Mouse (Mus musculus): ENCODE measurements at regions not wholly inside any gene's neighbourhood (a gene's known extent, or its start where the extent isn't known, plus 50 kb on each side); places are given as distances from the start of the nearest gene placed in this dataset.
A peak's percentile ranks its signal among the peaks of the same experiment; 100 is the strongest.
"Not testable (repeated sequence)": the region's sequence is repeated elsewhere in the genome, so short reads cannot be mapped to it uniquely, and the experiment has no call there.

GRCm38 (mm10) chr10:53462449-53463308 lies 82.9 kb upstream of the Cep85l start:
- WGBS = 46% methylated on average over 15 of the region's 15 CpGs
- TF ChIP-seq CTCF (IDR thresholded peaks at IDR 0.05; ENCODE audit: insufficient read depth, low read length) (no peak), POLR2A (IDR thresholded peaks at IDR 0.05; ENCODE audit: borderline replicate concordance, extremely low read depth, low read depth, low read length) (peak; percentile 47; the same call in 1 of the 2 replicates)
- peaks cover 27% of the 10 kb centered on the region for H3K4me1 ChIP-seq (ENCODE audit: control insufficient read depth, insufficient read depth, low read length)
- no peak overlapping the region for H3K4me3 ChIP-seq (replicated peaks; ENCODE audit: extremely low read depth, low read depth, low read length)
- no peak for DNase-seq

GRCm38 (mm10) chr10:53461070-53461781 lies 81.5 kb upstream of the Cep85l start:
- DNase-seq = no peak
- WGBS = 26% methylated on average over 7 of the region's 7 CpGs
- peaks cover 15% of the 10 kb centered on the region for H3K4me1 ChIP-seq (ENCODE audit: control insufficient read depth, insufficient read depth, low read length)
- TF ChIP-seq POLR2A (IDR thresholded peaks at IDR 0.05; ENCODE audit: borderline replicate concordance, extremely low read depth, low read depth, low read length) (no peak), CTCF (IDR thresholded peaks at IDR 0.05; ENCODE audit: insufficient read depth, low read length) (0 out of 2 replicates have a peak, but pooled peaks have one; percentile 5)
- H3K4me3 ChIP-seq (replicated peaks; ENCODE audit: extremely low read depth, low read depth, low read length) = no peak overlapping the region

GRCm38 (mm10) chr10:53459706-53460105 lies 80.0 kb upstream of the Cep85l start:
- not testable (repeated sequence) for H3K4me3 ChIP-seq (replicated peaks; ENCODE audit: extremely low read depth, low read depth, low read length); DNase-seq
- peaks cover 15% of the 10 kb centered on the region for H3K4me1 ChIP-seq (ENCODE audit: control insufficient read depth, insufficient read depth, low read length)
- WGBS = 41% methylated on average over 1 of the region's 1 CpGs

DNA sequence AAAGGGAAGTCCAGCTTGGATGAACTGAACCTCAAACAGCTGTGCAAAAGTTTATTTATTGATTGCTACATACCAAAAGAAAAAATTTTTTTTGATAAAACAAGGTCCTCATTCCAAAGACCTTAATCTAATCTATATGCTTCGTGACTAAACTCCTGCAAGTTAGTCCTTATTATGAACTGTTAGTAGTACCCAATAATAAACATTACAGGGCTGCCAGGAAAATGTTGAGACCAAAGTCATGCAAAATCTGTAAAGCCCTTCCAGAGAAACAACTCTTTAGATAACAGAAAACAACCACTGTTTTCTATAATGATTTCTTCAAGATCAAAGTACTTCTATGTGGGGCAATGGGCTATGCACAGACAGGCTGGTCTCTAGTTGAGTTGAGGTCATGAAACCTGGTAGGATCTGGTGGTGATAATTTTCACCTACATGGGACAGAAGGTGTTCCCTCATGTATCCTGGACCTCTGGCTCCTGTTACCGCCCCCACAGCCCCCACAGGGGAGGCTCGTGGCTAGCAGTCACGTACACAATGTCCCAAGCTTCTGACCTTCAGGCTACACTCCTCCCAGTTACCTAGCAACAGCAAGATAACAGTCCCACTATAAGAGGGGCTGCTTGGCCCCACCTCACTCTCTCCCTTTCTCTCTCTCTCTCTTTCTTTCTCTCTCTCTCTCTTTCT lies 76.4 kb upstream of the Cep85l start:
- no peak for DNase-seq
- 62% methylated on average over 4 of the region's 4 CpGs for WGBS
- H3K4me1 ChIP-seq (ENCODE audit: control insufficient read depth, insufficient read depth, low read length) = no peaks in the 10 kb centered on the region; the same call in none of the 2 replicates
- no peak overlapping the region for H3K4me3 ChIP-seq (replicated peaks; ENCODE audit: extremely low read depth, low read depth, low read length)
- TF ChIP-seq CTCF (IDR thresholded peaks at IDR 0.05; ENCODE audit: insufficient read depth, low read length) (no peak), POLR2A (IDR thresholded peaks at IDR 0.05; ENCODE audit: borderline replicate concordance, extremely low read depth, low read depth, low read length) (no peak)

DNA sequence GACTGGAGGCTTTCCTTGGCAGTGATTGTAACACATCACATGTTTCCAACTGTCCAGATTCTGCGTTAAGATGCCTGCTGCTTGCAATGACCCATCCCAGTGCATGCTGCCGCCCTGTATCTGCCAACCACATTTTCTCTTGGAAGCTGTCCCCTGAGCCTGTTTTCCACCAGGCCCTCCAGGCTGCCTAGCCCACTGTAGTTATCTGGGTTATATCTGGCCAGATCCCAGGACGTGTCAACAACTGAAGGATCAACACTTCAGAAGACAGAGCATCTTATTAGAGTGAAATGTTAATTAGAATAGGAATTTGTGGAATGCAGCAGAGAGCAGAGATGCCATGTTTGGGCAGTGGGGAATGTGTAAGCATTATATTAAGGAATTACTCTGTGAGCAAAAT lies 65.0 kb upstream of the Cep85l start:
- no peak for TF ChIP-seq CTCF (IDR thresholded peaks at IDR 0.05; ENCODE audit: insufficient read depth, low read length)
- no peak for TF ChIP-seq POLR2A (IDR thresholded peaks at IDR 0.05; ENCODE audit: borderline replicate concordance, extremely low read depth, low read depth, low read length)
- Histone ChIP-seq H3K4me1 (ENCODE audit: control insufficient read depth, insufficient read depth, low read length) (peaks cover 3% of the 10 kb centered on the region), H3K4me3 (replicated peaks; ENCODE audit: extremely low read depth, low read depth, low read length) (no peak overlapping the region)
- 55% methylated on average over 3 of the region's 3 CpGs for WGBS
- DNase-seq = no peak

DNA sequence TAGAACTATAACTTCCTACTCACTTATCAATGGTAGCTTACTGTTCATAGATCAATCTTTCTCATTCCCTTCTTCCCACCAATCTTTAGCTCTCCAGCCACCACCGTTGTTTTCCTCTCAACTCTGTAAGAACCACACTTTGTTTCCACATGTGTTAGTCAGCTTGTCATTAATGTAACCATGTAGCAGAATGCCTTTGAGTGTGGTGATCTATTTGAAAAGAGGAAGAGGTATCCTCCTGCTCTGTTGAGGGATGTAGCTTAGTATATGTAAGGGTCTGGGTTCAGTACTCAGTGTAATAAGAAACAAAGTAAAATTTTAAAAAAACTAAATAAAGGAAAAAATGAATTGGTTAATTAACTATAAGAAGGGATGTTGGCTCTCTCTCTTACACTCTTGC lies 63.7 kb upstream of the Cep85l start:
- TF ChIP-seq CTCF (IDR thresholded peaks at IDR 0.05; ENCODE audit: insufficient read depth, low read length) (no peak), POLR2A (IDR thresholded peaks at IDR 0.05; ENCODE audit: borderline replicate concordance, extremely low read depth, low read depth, low read length) (no peak)
- no peak overlapping the region for H3K4me3 ChIP-seq (replicated peaks; ENCODE audit: extremely low read depth, low read depth, low read length)
- WGBS = 86% methylated on average over 1 of the region's 1 CpGs
- DNase-seq = no peak
- no peaks in the 10 kb centered on the region; the same call in 1 of the 2 replicates for H3K4me1 ChIP-seq (ENCODE audit: control insufficient read depth, insufficient read depth, low read length)

DNA sequence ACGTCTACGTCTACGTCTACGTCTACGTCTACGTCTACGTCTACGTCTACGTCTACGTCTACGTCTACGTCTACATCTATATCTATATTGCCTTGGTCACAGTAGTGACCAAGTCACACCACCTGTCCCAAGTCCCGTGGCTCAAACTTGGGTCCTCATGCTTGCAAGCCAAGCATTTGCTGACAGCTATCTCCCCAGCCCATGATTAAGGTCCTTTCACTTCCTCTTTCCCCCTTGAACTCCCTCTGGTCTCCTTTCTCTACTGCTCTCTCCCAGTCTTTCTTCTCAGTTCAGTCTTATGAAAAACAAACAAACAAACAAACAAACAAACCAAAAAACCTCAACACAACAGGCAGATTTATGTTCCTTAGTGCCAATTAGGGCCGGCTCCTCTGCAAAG lies 63.2 kb upstream of the Cep85l start:
- TF ChIP-seq POLR2A (IDR thresholded peaks at IDR 0.05; ENCODE audit: borderline replicate concordance, extremely low read depth, low read depth, low read length) = no peak
- Histone ChIP-seq H3K4me3 (replicated peaks; ENCODE audit: extremely low read depth, low read depth, low read length) (no peak overlapping the region), H3K4me1 (ENCODE audit: control insufficient read depth, insufficient read depth, low read length) (peaks cover under 1% of the 10 kb centered on the region)
- no peak for DNase-seq
- 95% methylated on average over 14 of the region's 14 CpGs for WGBS

GRCm38 (mm10) chr10:53440251-53440650 lies 60.5 kb upstream of the Cep85l start:
- TF ChIP-seq CTCF (IDR thresholded peaks at IDR 0.05; ENCODE audit: insufficient read depth, low read length) (no peak), POLR2A (IDR thresholded peaks at IDR 0.05; ENCODE audit: borderline replicate concordance, extremely low read depth, low read depth, low read length) (no peak)
- DNase-seq = no peak
- Histone ChIP-seq H3K4me1 (ENCODE audit: control insufficient read depth, insufficient read depth, low read length) (peaks cover 8% of the 10 kb centered on the region), H3K4me3 (replicated peaks; ENCODE audit: extremely low read depth, low read depth, low read length) (no peak overlapping the region)
- 75% methylated on average over 1 of the region's 1 CpGs for WGBS

GRCm38 (mm10) chr10:53438388-53438787 lies 58.6 kb upstream of the Cep85l start:
- no peak for DNase-seq
- H3K4me3 ChIP-seq (replicated peaks; ENCODE audit: extremely low read depth, low read depth, low read length) = no peak overlapping the region
- 34% methylated on average over 4 of the region's 4 CpGs for WGBS
- H3K4me1 ChIP-seq (ENCODE audit: control insufficient read depth, insufficient read depth, low read length) = peaks cover 12% of the 10 kb centered on the region
- no peak for TF ChIP-seq POLR2A (IDR thresholded peaks at IDR 0.05; ENCODE audit: borderline replicate concordance, extremely low read depth, low read depth, low read length)
- TF ChIP-seq CTCF (IDR thresholded peaks at IDR 0.05; ENCODE audit: insufficient read depth, low read length) = no peak

Data from lung, adult 2 months (tissue).